Mouse (Mus musculus) G1E (cell line): ENCODE data around the gene Vps54. TPM values are rescaled to one million over a fixed set of nuclear protein-coding genes. Genes with fewer than 3 reads are reported as not detected.
"Not testable (repeated sequence)": the region's sequence is repeated elsewhere in the genome, so short reads cannot be mapped to it uniquely, and the experiment has no call there.

ENCODE experiments used
- ATAC-seq: 2 replicates; pipeline ENCODE4 v1.8.0; 2016; ENCODE audit warnings: mild to moderate bottlenecking; ENCODE audit not compliant: insufficient number of reproducible peaks, poor library complexity, low FRiP score, severe bottlenecking; ENCODE audit errors: extremely low read depth
- DNase-seq: peaks from one replicate; pipeline ENCODE4 v3.0.0; 2012; ENCODE audit warnings: low spot score
- H3K27me3 ChIP-seq: 2 replicates; pipeline ENCODE4 v1.6.1; 2012; ENCODE audit warnings: mild to moderate bottlenecking, low read length, inconsistent platforms; ENCODE audit not compliant: insufficient read depth
- H3K36me3 ChIP-seq: replicated peaks from 2 replicates; pipeline ENCODE3; 2012; ENCODE audit warnings: mild to moderate bottlenecking, inconsistent platforms
- H3K4me1 ChIP-seq: 2 replicates; pipeline ENCODE4 v1.6.1; 2012; ENCODE audit warnings: low read depth, low read length, inconsistent platforms, mixed read lengths; ENCODE audit not compliant: insufficient read depth
- H3K4me3 ChIP-seq: 2 replicates; pipeline ENCODE4 v1.5.1; 2012; ENCODE audit warnings: low read depth, mild to moderate bottlenecking, inconsistent platforms, low read length, moderate library complexity, mixed read lengths
- H3K9me3 ChIP-seq: replicated peaks from 2 replicates; pipeline ENCODE4 v1.6.1; 2012; ENCODE audit warnings: inconsistent platforms
- CTCF ChIP-seq: IDR thresholded peaks from 2 replicates; pipeline ENCODE4 v1.5.1; 2012; ENCODE audit warnings: low read depth, low read length, inconsistent platforms, mixed read lengths
- GATA1 ChIP-seq: IDR thresholded peaks from 2 replicates; pipeline ENCODE4 v1.6.1; 2012; ENCODE audit warnings: borderline replicate concordance, low read length, inconsistent platforms, mixed read lengths
- GATA2 ChIP-seq: IDR thresholded peaks from 2 replicates; pipeline ENCODE4 v1.6.1; 2012; ENCODE audit warnings: low read depth, low read length, inconsistent platforms, borderline replicate concordance
- POLR2AphosphoS5 ChIP-seq: IDR thresholded peaks from 2 replicates; pipeline ENCODE4 v1.6.1; 2012; ENCODE audit warnings: low read depth, low read length, inconsistent platforms; ENCODE audit not compliant: insufficient replicate concordance
- TAL1 ChIP-seq: conservative IDR thresholded peaks from 2 replicates; pipeline ENCODE4 v1.6.1; 2012; ENCODE audit warnings: low read depth, low read length, inconsistent platforms, mixed read lengths
- polyA plus RNA-seq: library from polyadenylated mRNA; stranded (reverse); fragments of >175 nt; gene quantifications from 2 replicates; pipeline ENCODE4 v1.2.3, GENCODE M21; 2012
- total RNA-seq, 2 experiments: library from RNA; stranded (forward) in 1 of 2; stranded (reverse) in 1 of 2; fragments of 200-1000 nt in 1 of 2; fragments of >200 nt in 1 of 2; fragmentation: Nextera tagmentation in 1 of 2; gene quantifications; 2 replicates each; pipeline ENCODE4 v1.2.3; 2014 to 2017

The Vps54 gene
- total RNA-seq (2014; fragmentation: Nextera tagmentation) = 42.9 and 61.4 TPM in 2 replicates
- total RNA-seq (2017) = 55.4 and 58.4 TPM in 2 replicates
- 1.4 and 1.7 TPM in 2 replicates for polyA plus RNA-seq

- H3K27me3 ChIP-seq = no peaks in the 10 kb centered on the region
- no peaks in the 10 kb centered on the region for H3K36me3 ChIP-seq
- peak within 1 kb of the TSS; percentile 93 for H3K4me3 ChIP-seq
- no peak; the same call in 1 of the 2 replicates for ATAC-seq
- no peak for TF ChIP-seq POLR2AphosphoS5
- no peak for TF ChIP-seq GATA2
- TF ChIP-seq CTCF = no peak
- no peak for TF ChIP-seq GATA1
- TF ChIP-seq TAL1 = no peak
- no peaks in the 10 kb centered on the region for H3K9me3 ChIP-seq
- peaks cover 13% of the 10 kb centered on the region for H3K4me1 ChIP-seq
- peak; percentile 57 for DNase-seq
Observed at GRCm38 (mm10) chr11:21239021-21239661, at the start of gene Vps54. Vps54 (plus strand) TSS chr11:21239281.

- H3K4me3 ChIP-seq, ATAC-seq, H3K36me3 ChIP-seq, H3K27me3 ChIP-seq, DNase-seq: not testable (repeated sequence)
- H3K9me3 ChIP-seq = peaks cover 36% of the 10 kb centered on the region
- peaks cover 19% of the 10 kb centered on the region for H3K4me1 ChIP-seq
Observed at GRCm38 (mm10) chr11:21191821-21192220, 47.3 kb upstream of the Vps54 start.

GRCm38 (mm10) chr11:21194851-21195250, 44.2 kb upstream of the Vps54 start:
- no peak overlapping the region for H3K4me3 ChIP-seq
- TF ChIP-seq POLR2AphosphoS5 (no peak), TAL1 (no peak), CTCF (no peak), GATA2 (no peak), GATA1 (no peak)
- ATAC-seq (no peak), DNase-seq (no peak)
- H3K36me3 ChIP-seq = no peaks in the 10 kb centered on the region
- H3K27me3 ChIP-seq = no peaks in the 10 kb centered on the region
- H3K4me1 ChIP-seq = peaks cover 35% of the 10 kb centered on the region
- H3K9me3 ChIP-seq = peaks cover 21% of the 10 kb centered on the region

GRCm38 (mm10) chr11:21209046-21209445, 30.0 kb upstream of the Vps54 start:
- Histone ChIP-seq H3K4me1 (no peaks in the 10 kb centered on the region), H3K27me3 (peaks cover 10% of the 10 kb centered on the region; the same call in 1 of the 2 replicates), H3K4me3 (no peak overlapping the region), H3K9me3 (no peaks in the 10 kb centered on the region), H3K36me3 (no peaks in the 10 kb centered on the region)
- no peak for ATAC-seq
- TF ChIP-seq POLR2AphosphoS5 = no peak
- no peak for TF ChIP-seq GATA2
- no peak for TF ChIP-seq TAL1
- TF ChIP-seq GATA1 = no peak
- no peak for TF ChIP-seq CTCF
- no peak for DNase-seq

GRCm38 (mm10) chr11:21209701-21210100, 29.4 kb upstream of the Vps54 start:
- not testable (repeated sequence) for ATAC-seq, H3K9me3 ChIP-seq, H3K4me3 ChIP-seq, H3K4me1 ChIP-seq, DNase-seq, H3K27me3 ChIP-seq, H3K36me3 ChIP-seq

- Histone ChIP-seq H3K9me3 (no peaks in the 10 kb centered on the region), H3K36me3 (no peaks in the 10 kb centered on the region), H3K27me3 (peaks cover 2% of the 10 kb centered on the region; the same call in 1 of the 2 replicates), H3K4me3 (no peak overlapping the region), H3K4me1 (peaks cover 37% of the 10 kb centered on the region)
- ATAC-seq = no peak
- DNase-seq = peak; percentile 10
- TF ChIP-seq GATA2 (no peak), GATA1 (no peak), CTCF (no peak), TAL1 (no peak), POLR2AphosphoS5 (no peak)
Observed at GRCm38 (mm10) chr11:21217419-21217818, 21.7 kb upstream of the Vps54 start.

- Histone ChIP-seq H3K27me3 (no peaks in the 10 kb centered on the region), H3K4me3 (no peak overlapping the region), H3K36me3 (no peaks in the 10 kb centered on the region), H3K4me1 (peaks cover 56% of the 10 kb centered on the region), H3K9me3 (no peaks in the 10 kb centered on the region)
- no peak for DNase-seq
- no peak for ATAC-seq
- TF ChIP-seq GATA1 (no peak), CTCF (no peak), TAL1 (no peak)
Observed at GRCm38 (mm10) chr11:21219281-21219680, 19.8 kb upstream of the Vps54 start.
